Mouse (Mus musculus) CH12.LX (cell line): Measurements from ENCODE around the gene Arel1.

Experiments
- CTCF ChIP-seq, 2 experiments: IDR thresholded peaks in 1 of 2; conservative IDR thresholded peaks in 1 of 2; 2 replicates each; pipeline ENCODE4 v1.5.1; 2011 to 2012; ENCODE audit warnings: low read depth in 2 of 2, low read length in 2 of 2, improper control_type of control experiment in 1 of 2, inconsistent platforms in 1 of 2, mild to moderate bottlenecking in 1 of 2, moderate library complexity in 1 of 2
- ELF1 ChIP-seq: IDR thresholded peaks from 2 replicates; pipeline ENCODE4 v1.6.1; 2014; ENCODE audit warnings: low read depth, mild to moderate bottlenecking, inconsistent platforms, low read length, improper control_type of control experiment
- EP300 ChIP-seq: IDR thresholded peaks from 2 replicates; pipeline ENCODE4 v1.6.1; 2011; ENCODE audit warnings: low read length, improper control_type of control experiment
- MAZ ChIP-seq: IDR thresholded peaks from 2 replicates; pipeline ENCODE4 v1.6.1; 2012; ENCODE audit warnings: low read depth, mild to moderate bottlenecking, inconsistent platforms, low read length, improper control_type of control experiment, moderate library complexity
- NRF1 ChIP-seq: IDR thresholded peaks from 2 replicates; pipeline ENCODE4 v1.6.1; 2014; ENCODE audit warnings: low read depth, mild to moderate bottlenecking, inconsistent platforms, low read length, improper control_type of control experiment, moderate library complexity
- PAX5 ChIP-seq: IDR thresholded peaks from 2 replicates; pipeline ENCODE4 v1.6.1; 2012; ENCODE audit warnings: low read length, inconsistent platforms, mixed read lengths
- POLR2AphosphoS2 ChIP-seq: IDR thresholded peaks from 2 replicates; pipeline ENCODE4 v1.6.1; 2011; ENCODE audit warnings: low read depth, low read length, improper control_type of control experiment

GRCm38 (mm10) chr12:84880091-84880490 lies 90.6 kb downstream of the Arel1 start:
- TF ChIP-seq NRF1 (no peak), MAZ (no peak), POLR2AphosphoS2 (no peak), CTCF (conservative IDR thresholded peaks at IDR 0.05 in 1 of 2, IDR thresholded peaks at IDR 0.05 in 1 of 2; ENCODE audit: low read depth in 2 of 2, low read length in 2 of 2) (no peak), ELF1 (no peak), EP300 (no peak), PAX5 (no peak)
